Mouse (Mus musculus): ENCODE measurements around the gene Ubxn6. TPM values are rescaled to one million over a fixed set of nuclear protein-coding genes. Genes with fewer than 3 reads are reported as not detected.

Ubxn6 gene
- polyA plus RNA-seq (2016; fragmentation: Nextera tagmentation; extraction: Ambion mirVana) = 54.9 and 58.1 TPM in 2 replicates

- Histone ChIP-seq H3K27me3 (no peaks in the 10 kb centered on the region), H3K36me3 (peaks cover 28% of the 10 kb centered on the region), H3K9me3 (no peaks in the 10 kb centered on the region), H3K4me1 (peaks cover 20% of the 10 kb centered on the region; the same call in 1 of the 2 replicates), H3K27ac (replicated peaks) (peak within 1 kb of the TSS; percentile 83), H3K9ac (replicated peaks) (peak within 1 kb of the TSS; percentile 58), H3K4me2 (replicated peaks) (peak within 1 kb of the TSS; percentile 66), H3K4me3 (peak within 1 kb of the TSS; percentile 54)
- peak; percentile 50 for ATAC-seq (ENCODE audit: low FRiP score, low read depth)
- WGBS = under 1% methylated on average over 35 of the region's 35 CpGs
Observed at GRCm38 (mm10) chr17:56074827-56075208, at the start of gene Ubxn6. Gene Ubxn6, minus strand, starts transcription at chr17:56075028.

DNA sequence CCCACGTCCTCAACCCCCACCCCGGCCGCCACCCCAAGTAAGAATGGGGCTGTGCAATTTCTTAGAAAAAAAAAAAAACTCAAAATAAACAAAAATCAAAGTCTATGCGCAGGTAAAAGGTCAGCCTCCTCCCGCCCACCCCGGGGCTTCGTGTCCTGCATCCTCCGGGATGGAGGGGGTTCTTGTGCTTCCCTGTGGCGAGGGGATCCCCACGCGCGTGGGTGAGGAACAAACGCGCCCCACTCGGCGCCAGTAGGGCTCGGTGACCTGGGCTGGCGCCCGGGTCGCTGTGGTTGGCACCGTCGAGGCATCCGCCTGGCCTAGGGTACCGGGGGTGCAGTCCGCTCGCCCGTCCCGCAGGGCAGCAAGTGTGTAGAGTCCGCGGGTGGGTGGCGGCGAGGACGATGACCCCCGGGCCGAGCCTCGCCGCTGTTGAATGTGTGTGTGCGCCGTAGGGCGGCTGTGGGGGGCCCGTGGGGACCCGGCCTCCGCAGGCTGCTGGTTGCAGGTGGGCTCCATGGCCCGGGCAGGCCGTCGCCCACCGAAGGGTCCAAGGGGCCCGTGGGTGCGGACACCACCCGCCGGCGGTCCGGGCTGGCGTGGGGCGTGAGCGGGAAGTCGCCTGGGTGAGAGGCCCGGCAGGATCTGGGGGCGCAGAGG, 49.0 kb upstream of the Ubxn6 start:
- Histone ChIP-seq H3K4me2 (replicated peaks) (peak overlapping the region; percentile 54), H3K27me3 (peaks cover 74% of the 10 kb centered on the region), H3K36me3 (peaks cover 19% of the 10 kb centered on the region), H3K9ac (replicated peaks) (0 out of 2 replicates have a peak overlapping the region, but pooled peaks have one; percentile 41), H3K4me1 (peaks cover 8% of the 10 kb centered on the region; the same call in 1 of the 2 replicates), H3K4me3 (peak overlapping the region; percentile 35), H3K27ac (replicated peaks) (no peak overlapping the region), H3K9me3 (peaks cover 15% of the 10 kb centered on the region)
- no peak for ATAC-seq (ENCODE audit: low FRiP score, low read depth)
- WGBS = 48% methylated on average over 59 of the region's 59 CpGs

- Histone ChIP-seq H3K27ac (replicated peaks) (no peak overlapping the region), H3K9me3 (peaks cover 15% of the 10 kb centered on the region), H3K4me3 (no peak overlapping the region), H3K4me1 (peaks cover 8% of the 10 kb centered on the region; the same call in 1 of the 2 replicates), H3K4me2 (replicated peaks) (no peak overlapping the region), H3K9ac (replicated peaks) (no peak overlapping the region), H3K36me3 (peaks cover 16% of the 10 kb centered on the region), H3K27me3 (peaks cover 80% of the 10 kb centered on the region)
- no peak for ATAC-seq (ENCODE audit: low FRiP score, low read depth)
- WGBS = 90% methylated on average over 11 of the region's 12 CpGs
Observed at GRCm38 (mm10) chr17:56123161-56123560, 48.3 kb upstream of the Ubxn6 start.

- no peak for ATAC-seq (ENCODE audit: low FRiP score, low read depth)
- H3K27ac ChIP-seq (replicated peaks) = no peak within 1 kb of the TSS
- H3K9me3 ChIP-seq = peaks cover 15% of the 10 kb centered on the region
- H3K4me1 ChIP-seq = peaks cover 14% of the 10 kb centered on the region
- H3K36me3 ChIP-seq = peaks cover 7% of the 10 kb centered on the region
- WGBS = 65% methylated on average over 2 of the region's 2 CpGs
- no peak within 1 kb of the TSS for H3K9ac ChIP-seq (replicated peaks)
- H3K4me2 ChIP-seq (replicated peaks) = no peak within 1 kb of the TSS
- H3K27me3 ChIP-seq = peaks cover 90% of the 10 kb centered on the region
- no peak within 1 kb of the TSS for H3K4me3 ChIP-seq
Observed at GRCm38 (mm10) chr17:56121826-56122225, 47.0 kb upstream of the Ubxn6 start, which contains the start of gene Lrg1. Gene Lrg1, minus strand, starts transcription at chr17:56122001.

GRCm38 (mm10) chr17:56119981-56120880, 45.4 kb upstream of the Ubxn6 start:
- no peak overlapping the region for H3K27ac ChIP-seq (replicated peaks)
- peaks cover 15% of the 10 kb centered on the region for H3K9me3 ChIP-seq
- WGBS = 7% methylated on average over 66 of the region's 66 CpGs
- no peak overlapping the region for H3K9ac ChIP-seq (replicated peaks)
- ATAC-seq (ENCODE audit: low FRiP score, low read depth) = no peak
- no peak overlapping the region for H3K4me3 ChIP-seq
- H3K4me2 ChIP-seq (replicated peaks) = no peak overlapping the region
- H3K27me3 ChIP-seq = peaks cover 90% of the 10 kb centered on the region
- H3K4me1 ChIP-seq = peaks cover 14% of the 10 kb centered on the region
- H3K36me3 ChIP-seq = peaks cover 7% of the 10 kb centered on the region

DNA sequence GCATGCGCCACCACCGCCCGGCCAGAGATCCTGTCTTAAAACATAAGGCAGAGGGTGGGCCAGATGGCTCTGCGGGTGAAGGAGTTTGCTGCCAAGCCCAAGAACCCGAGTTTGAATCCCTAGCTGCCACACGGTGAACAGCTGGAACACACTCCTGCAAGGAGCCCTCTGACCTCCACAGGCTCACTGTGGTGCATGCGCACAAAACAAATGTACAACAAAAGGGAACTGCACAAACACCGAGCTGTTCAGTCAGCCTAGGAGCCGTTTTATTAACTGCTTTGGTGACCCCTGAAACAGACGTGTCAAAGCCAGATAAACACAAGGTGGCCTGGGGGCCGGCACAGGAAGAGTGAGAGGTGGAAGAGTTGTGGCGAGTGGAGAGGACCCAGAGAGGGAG, 44.6 kb upstream of the Ubxn6 start:
- ATAC-seq (ENCODE audit: low FRiP score, low read depth) = no peak
- H3K36me3 ChIP-seq = peaks cover 7% of the 10 kb centered on the region
- peaks cover 10% of the 10 kb centered on the region for H3K4me1 ChIP-seq
- H3K4me2 ChIP-seq (replicated peaks) = no peak overlapping the region
- H3K9ac ChIP-seq (replicated peaks) = no peak overlapping the region
- H3K4me3 ChIP-seq = no peak overlapping the region
- peaks cover 15% of the 10 kb centered on the region for H3K9me3 ChIP-seq
- H3K27me3 ChIP-seq = peaks cover 83% of the 10 kb centered on the region
- 50% methylated on average over 12 of the region's 12 CpGs for WGBS
- no peak overlapping the region for H3K27ac ChIP-seq (replicated peaks)

GRCm38 (mm10) chr17:56117251-56117710, 42.5 kb upstream of the Ubxn6 start, which contains the start of gene Plin5:
Gene Plin5, minus strand, starts transcription at chr17:56117596.
- H3K4me2 ChIP-seq (replicated peaks) = peak within 1 kb of the TSS; percentile 47
- peak; percentile 53; the same call in 1 of the 2 replicates for ATAC-seq (ENCODE audit: low FRiP score, low read depth)
- WGBS = 1% methylated on average over 27 of the region's 27 CpGs
- H3K4me1 ChIP-seq = peaks cover 10% of the 10 kb centered on the region
- H3K27me3 ChIP-seq = peaks cover 61% of the 10 kb centered on the region
- 0 out of 2 replicates have a peak within 1 kb of the TSS, but pooled peaks have one; percentile 2 for H3K9ac ChIP-seq (replicated peaks)
- no peak within 1 kb of the TSS for H3K27ac ChIP-seq (replicated peaks)
- H3K9me3 ChIP-seq = peaks cover 5% of the 10 kb centered on the region
- peak within 1 kb of the TSS; percentile 24 for H3K4me3 ChIP-seq
- H3K36me3 ChIP-seq = no peaks in the 10 kb centered on the region

- H3K27ac ChIP-seq (replicated peaks) = no peak overlapping the region
- ATAC-seq (ENCODE audit: low FRiP score, low read depth) = no peak
- H3K9me3 ChIP-seq = no peaks in the 10 kb centered on the region
- peaks cover 10% of the 10 kb centered on the region for H3K4me1 ChIP-seq
- 81% methylated on average over 10 of the region's 10 CpGs for WGBS
- no peak overlapping the region for H3K9ac ChIP-seq (replicated peaks)
- H3K4me3 ChIP-seq = no peak overlapping the region
- no peak overlapping the region for H3K4me2 ChIP-seq (replicated peaks)
- peaks cover 50% of the 10 kb centered on the region for H3K27me3 ChIP-seq
- no peaks in the 10 kb centered on the region for H3K36me3 ChIP-seq
Observed at GRCm38 (mm10) chr17:56116193-56116592, 41.4 kb upstream of the Ubxn6 start.

DNA sequence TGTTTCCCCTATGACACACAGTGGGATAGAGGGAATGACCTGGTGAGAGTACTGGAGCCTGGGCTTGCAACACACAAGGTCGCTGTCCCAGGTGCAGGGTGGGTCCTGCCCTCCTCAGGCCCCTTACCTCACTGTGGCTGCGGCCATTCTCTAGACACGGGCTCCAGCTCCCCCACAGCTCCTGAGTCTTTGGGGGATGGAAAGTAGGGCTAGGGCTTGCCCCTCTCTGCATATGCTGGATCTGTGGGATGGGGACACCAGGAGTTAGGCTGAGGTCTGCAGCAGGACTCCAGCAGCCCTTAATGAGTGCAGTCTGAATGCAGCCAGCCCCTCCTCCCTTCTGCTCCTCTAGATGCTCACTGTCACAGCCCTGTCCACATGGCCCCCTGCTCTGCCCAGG, 37.9 kb upstream of the Ubxn6 start:
- Histone ChIP-seq H3K36me3 (0 out of 2 replicates have a peak, but pooled peaks cover 2% of the 10 kb centered on the region), H3K9ac (replicated peaks) (no peak overlapping the region), H3K27me3 (peaks cover 17% of the 10 kb centered on the region), H3K4me3 (no peak overlapping the region), H3K9me3 (no peaks in the 10 kb centered on the region), H3K27ac (replicated peaks) (no peak overlapping the region), H3K4me2 (replicated peaks) (no peak overlapping the region), H3K4me1 (peaks cover 10% of the 10 kb centered on the region)
- no peak for ATAC-seq (ENCODE audit: low FRiP score, low read depth)
- WGBS = 70% methylated on average over 3 of the region's 3 CpGs

DNA sequence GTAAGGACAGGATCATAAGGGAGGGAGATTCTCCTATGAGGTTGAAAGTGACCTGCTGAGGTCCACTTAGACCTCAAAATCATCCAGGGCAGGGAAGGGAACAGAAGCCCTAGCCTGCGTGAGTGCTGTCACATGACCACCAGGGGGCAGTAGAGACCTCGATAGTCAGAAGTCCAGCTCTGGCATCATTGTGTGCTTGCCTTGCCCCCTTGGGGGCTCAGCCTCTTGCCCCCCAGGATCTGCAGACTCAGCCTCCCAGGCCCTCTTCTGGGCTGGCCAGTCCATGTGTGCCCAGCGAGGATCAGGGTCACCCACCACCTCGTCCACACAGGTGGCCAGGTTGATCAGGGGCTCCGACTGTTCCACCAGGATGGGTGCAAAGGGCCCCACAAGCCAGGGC, 37.0 kb upstream of the Ubxn6 start:
- Histone ChIP-seq H3K4me3 (no peak overlapping the region), H3K9me3 (no peaks in the 10 kb centered on the region), H3K27ac (replicated peaks) (no peak overlapping the region), H3K9ac (replicated peaks) (no peak overlapping the region), H3K36me3 (0 out of 2 replicates have a peak, but pooled peaks cover 5% of the 10 kb centered on the region), H3K27me3 (peaks cover 11% of the 10 kb centered on the region), H3K4me1 (peaks cover 4% of the 10 kb centered on the region; the same call in 1 of the 2 replicates), H3K4me2 (replicated peaks) (no peak overlapping the region)
- 44% methylated on average over 5 of the region's 5 CpGs for whole genome bisulfite sequencing
- ATAC-seq (ENCODE audit: low FRiP score, low read depth) = 0 out of 2 replicates have a peak, but pooled peaks have one; percentile 7

DNA sequence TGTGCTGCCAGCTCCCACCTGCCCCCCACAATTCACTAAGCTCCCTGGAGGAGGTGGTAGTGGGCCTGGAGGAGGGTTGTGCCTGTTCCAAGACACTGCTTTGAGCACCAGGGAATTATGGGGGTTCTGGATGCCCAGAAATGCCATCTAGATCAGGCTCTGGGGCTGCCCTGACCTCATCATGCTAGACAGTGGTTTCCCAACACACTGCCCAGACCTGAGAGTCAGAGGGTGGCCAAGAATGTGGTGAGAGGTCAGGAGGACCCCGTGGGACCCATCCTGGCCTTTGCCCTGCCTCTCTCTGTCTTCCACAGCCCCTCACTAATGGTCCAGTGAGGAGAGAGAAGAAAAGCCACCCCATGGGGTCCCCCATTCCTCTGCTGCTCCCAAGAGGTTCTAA, 36.2 kb upstream of the Ubxn6 start:
- ATAC-seq (ENCODE audit: low FRiP score, low read depth) = no peak
- Histone ChIP-seq H3K27me3 (peaks cover 3% of the 10 kb centered on the region; the same call in 1 of the 2 replicates), H3K4me1 (peaks cover 4% of the 10 kb centered on the region; the same call in 1 of the 2 replicates), H3K36me3 (0 out of 2 replicates have a peak, but pooled peaks cover 5% of the 10 kb centered on the region), H3K27ac (replicated peaks) (no peak overlapping the region), H3K4me2 (replicated peaks) (no peak overlapping the region), H3K9ac (replicated peaks) (no peak overlapping the region), H3K9me3 (no peaks in the 10 kb centered on the region), H3K4me3 (no peak overlapping the region)
- WGBS = 72% methylated on average over 1 of the region's 1 CpGs
